Mouse (Mus musculus): ENCODE measurements at regions not wholly inside any gene's neighbourhood (a gene's known extent, or its start where the extent isn't known, plus 50 kb on each side); places are given as distances from the start of the nearest gene placed in this dataset.

GRCm38 (mm10) chr16:39191861-39192260 lies 299.4 kb downstream of the Igsf11 start:
- no peak for DNase-seq (ENCODE audit: low read depth, low spot score)
- H3K27me3 ChIP-seq (ENCODE audit: control insufficient read depth, insufficient read depth, low read length, poor library complexity, severe bottlenecking) = no peaks in the 10 kb centered on the region
- H3K36me3 ChIP-seq (ENCODE audit: control insufficient read depth, insufficient read depth, low read length, poor library complexity, severe bottlenecking) = no peaks in the 10 kb centered on the region

GRCm38 (mm10) chr16:39195431-39195830 lies 303.0 kb downstream of the Igsf11 start:
- Histone ChIP-seq H3K27me3 (ENCODE audit: control insufficient read depth, insufficient read depth, low read length, poor library complexity, severe bottlenecking) (no peaks in the 10 kb centered on the region), H3K36me3 (ENCODE audit: control insufficient read depth, insufficient read depth, low read length, poor library complexity, severe bottlenecking) (no peaks in the 10 kb centered on the region)
- DNase-seq (ENCODE audit: low read depth, low spot score) = no peak

- Histone ChIP-seq H3K27me3 (ENCODE audit: control insufficient read depth, insufficient read depth, low read length, poor library complexity, severe bottlenecking) (no peaks in the 10 kb centered on the region), H3K36me3 (ENCODE audit: control insufficient read depth, insufficient read depth, low read length, poor library complexity, severe bottlenecking) (no peaks in the 10 kb centered on the region)
- DNase-seq (ENCODE audit: low read depth, low spot score) = no peak
Measured at GRCm38 (mm10) chr16:39196896-39197295, 304.4 kb downstream of the Igsf11 start.

GRCm38 (mm10) chr16:39223551-39223950 lies 331.1 kb downstream of the Igsf11 start:
- no peak for DNase-seq (ENCODE audit: low read depth, low spot score)
- no peaks in the 10 kb centered on the region for H3K27me3 ChIP-seq (ENCODE audit: control insufficient read depth, insufficient read depth, low read length, poor library complexity, severe bottlenecking)
- no peaks in the 10 kb centered on the region for H3K36me3 ChIP-seq (ENCODE audit: control insufficient read depth, insufficient read depth, low read length, poor library complexity, severe bottlenecking)

- no peak for DNase-seq (ENCODE audit: low read depth, low spot score)
- H3K27me3 ChIP-seq (ENCODE audit: control insufficient read depth, insufficient read depth, low read length, poor library complexity, severe bottlenecking) = no peaks in the 10 kb centered on the region
Measured at GRCm38 (mm10) chr16:39229501-39229900, 337.0 kb downstream of the Igsf11 start.

GRCm38 (mm10) chr16:39230439-39230838 lies 338.0 kb downstream of the Igsf11 start:
- Histone ChIP-seq H3K36me3 (ENCODE audit: control insufficient read depth, insufficient read depth, low read length, poor library complexity, severe bottlenecking) (no peaks in the 10 kb centered on the region), H3K27me3 (ENCODE audit: control insufficient read depth, insufficient read depth, low read length, poor library complexity, severe bottlenecking) (no peaks in the 10 kb centered on the region)
- no peak for DNase-seq (ENCODE audit: low read depth, low spot score)

More at GRCm38 (mm10) chr16:39229501-39229900, 337.0 kb downstream of the Igsf11 start:
- H3K36me3 ChIP-seq (ENCODE audit: control insufficient read depth, insufficient read depth, low read length, poor library complexity, severe bottlenecking) = no peaks in the 10 kb centered on the region

- no peaks in the 10 kb centered on the region for H3K36me3 ChIP-seq (ENCODE audit: control insufficient read depth, insufficient read depth, low read length, poor library complexity, severe bottlenecking)
- no peaks in the 10 kb centered on the region for H3K27me3 ChIP-seq (ENCODE audit: control insufficient read depth, insufficient read depth, low read length, poor library complexity, severe bottlenecking)
- no peak for DNase-seq (ENCODE audit: low read depth, low spot score)
Measured at GRCm38 (mm10) chr16:39234290-39234689, 341.8 kb downstream of the Igsf11 start.

GRCm38 (mm10) chr16:39273490-39273889 lies 381.0 kb downstream of the Igsf11 start:
- no peak for DNase-seq (ENCODE audit: low read depth, low spot score)

GRCm38 (mm10) chr16:39284484-39284883 lies 392.0 kb downstream of the Igsf11 start:
- DNase-seq (ENCODE audit: low read depth, low spot score) = no peak

More at GRCm38 (mm10) chr16:39273490-39273889, 381.0 kb downstream of the Igsf11 start:
- no peaks in the 10 kb centered on the region for H3K36me3 ChIP-seq (ENCODE audit: control insufficient read depth, insufficient read depth, low read length, poor library complexity, severe bottlenecking)
- no peaks in the 10 kb centered on the region for H3K27me3 ChIP-seq (ENCODE audit: control insufficient read depth, insufficient read depth, low read length, poor library complexity, severe bottlenecking)

GRCm38 (mm10) chr16:39285028-39285744 lies 392.7 kb downstream of the Igsf11 start:
- H3K27me3 ChIP-seq (ENCODE audit: control insufficient read depth, insufficient read depth, low read length, poor library complexity, severe bottlenecking) = no peaks in the 10 kb centered on the region
- DNase-seq (ENCODE audit: low read depth, low spot score) = no peak
- H3K36me3 ChIP-seq (ENCODE audit: control insufficient read depth, insufficient read depth, low read length, poor library complexity, severe bottlenecking) = no peaks in the 10 kb centered on the region

More at GRCm38 (mm10) chr16:39284484-39284883, 392.0 kb downstream of the Igsf11 start:
- Histone ChIP-seq H3K27me3 (ENCODE audit: control insufficient read depth, insufficient read depth, low read length, poor library complexity, severe bottlenecking) (no peaks in the 10 kb centered on the region), H3K36me3 (ENCODE audit: control insufficient read depth, insufficient read depth, low read length, poor library complexity, severe bottlenecking) (no peaks in the 10 kb centered on the region)

- no peak for DNase-seq (ENCODE audit: low read depth, low spot score)
- Histone ChIP-seq H3K36me3 (ENCODE audit: control insufficient read depth, insufficient read depth, low read length, poor library complexity, severe bottlenecking) (no peaks in the 10 kb centered on the region), H3K27me3 (ENCODE audit: control insufficient read depth, insufficient read depth, low read length, poor library complexity, severe bottlenecking) (no peaks in the 10 kb centered on the region)
Measured at GRCm38 (mm10) chr16:39286797-39287565, 394.5 kb downstream of the Igsf11 start.

GRCm38 (mm10) chr16:39298856-39299255 lies 406.4 kb downstream of the Igsf11 start:
- Histone ChIP-seq H3K27me3 (ENCODE audit: control insufficient read depth, insufficient read depth, low read length, poor library complexity, severe bottlenecking) (no peaks in the 10 kb centered on the region), H3K36me3 (ENCODE audit: control insufficient read depth, insufficient read depth, low read length, poor library complexity, severe bottlenecking) (no peaks in the 10 kb centered on the region)
- DNase-seq (ENCODE audit: low read depth, low spot score) = no peak

- H3K27me3 ChIP-seq (ENCODE audit: control insufficient read depth, insufficient read depth, low read length, poor library complexity, severe bottlenecking) = no peaks in the 10 kb centered on the region
- no peak for DNase-seq (ENCODE audit: low read depth, low spot score)
- no peaks in the 10 kb centered on the region for H3K36me3 ChIP-seq (ENCODE audit: control insufficient read depth, insufficient read depth, low read length, poor library complexity, severe bottlenecking)
Measured at GRCm38 (mm10) chr16:39302902-39303361, 410.5 kb downstream of the Igsf11 start.

- Histone ChIP-seq H3K27me3 (ENCODE audit: control insufficient read depth, insufficient read depth, low read length, poor library complexity, severe bottlenecking) (no peaks in the 10 kb centered on the region), H3K36me3 (ENCODE audit: control insufficient read depth, insufficient read depth, low read length, poor library complexity, severe bottlenecking) (no peaks in the 10 kb centered on the region)
- no peak for DNase-seq (ENCODE audit: low read depth, low spot score)
Measured at GRCm38 (mm10) chr16:39303371-39303770, 410.9 kb downstream of the Igsf11 start.

- DNase-seq (ENCODE audit: low read depth, low spot score) = no peak
- no peaks in the 10 kb centered on the region for H3K27me3 ChIP-seq (ENCODE audit: control insufficient read depth, insufficient read depth, low read length, poor library complexity, severe bottlenecking)
Measured at GRCm38 (mm10) chr16:39307951-39308350, 415.5 kb downstream of the Igsf11 start.

More at GRCm38 (mm10) chr16:39307951-39308350, 415.5 kb downstream of the Igsf11 start:
- H3K36me3 ChIP-seq (ENCODE audit: control insufficient read depth, insufficient read depth, low read length, poor library complexity, severe bottlenecking) = no peaks in the 10 kb centered on the region
